Mouse (Mus musculus) natural killer cell, adult 2 months (primary cell): ENCODE data around the gene Rasl2-9.
"Not testable (repeated sequence)": the region's sequence is repeated elsewhere in the genome, so short reads cannot be mapped to it uniquely, and the experiment has no call there.

Source experiments
- DNase-seq, 2 experiments: peaks; one replicate each; pipeline ENCODE4 v3.0.0; 2022; ENCODE audit warnings: low spot score in 2 of 2

Gene Rasl2-9

DNA sequence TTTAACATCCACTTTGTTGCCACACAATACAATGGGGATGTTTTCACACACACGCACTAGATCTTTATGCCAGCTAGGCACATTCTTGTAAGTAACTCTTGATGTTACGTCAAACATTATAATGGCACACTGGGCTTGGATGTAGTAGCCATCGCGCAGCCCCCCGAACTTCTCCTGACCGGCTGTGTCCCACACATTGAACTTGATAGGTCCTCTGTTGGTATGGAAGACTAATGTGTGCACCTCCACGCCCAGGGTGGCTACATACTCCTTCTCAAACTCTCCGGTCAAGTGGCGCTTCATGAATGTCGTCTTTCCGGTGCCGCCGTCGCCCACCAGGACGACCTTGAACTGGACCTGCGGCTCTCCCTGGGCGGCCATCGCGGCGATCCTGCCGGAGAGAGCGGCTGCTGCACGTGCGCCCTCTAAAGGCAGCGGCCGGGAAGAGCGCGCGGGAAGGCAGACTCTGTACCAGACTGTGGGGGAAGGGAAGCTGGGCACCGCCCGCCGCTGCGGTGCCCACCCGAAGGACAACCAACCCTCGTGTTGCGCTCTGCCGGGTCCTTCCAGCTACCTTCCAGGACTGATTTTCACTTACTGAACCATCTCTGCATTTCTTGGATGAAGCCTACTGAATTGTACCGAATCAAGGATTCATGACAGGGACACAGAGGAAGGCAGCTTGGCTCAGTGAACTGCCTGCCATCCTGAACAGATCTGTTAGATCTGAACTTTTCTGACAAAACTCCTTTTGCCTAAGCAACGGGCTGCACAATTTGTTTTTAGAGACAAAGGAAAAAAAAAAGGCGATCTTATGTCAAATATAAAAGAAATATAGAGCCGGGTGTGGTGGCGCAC is at the start of gene Rasl2-9:
TSS of gene Rasl2-9 (minus strand) at position 402 of the 858 bp plus-strand sequence.
- peak; percentile 26 to 70 for DNase-seq

DNA sequence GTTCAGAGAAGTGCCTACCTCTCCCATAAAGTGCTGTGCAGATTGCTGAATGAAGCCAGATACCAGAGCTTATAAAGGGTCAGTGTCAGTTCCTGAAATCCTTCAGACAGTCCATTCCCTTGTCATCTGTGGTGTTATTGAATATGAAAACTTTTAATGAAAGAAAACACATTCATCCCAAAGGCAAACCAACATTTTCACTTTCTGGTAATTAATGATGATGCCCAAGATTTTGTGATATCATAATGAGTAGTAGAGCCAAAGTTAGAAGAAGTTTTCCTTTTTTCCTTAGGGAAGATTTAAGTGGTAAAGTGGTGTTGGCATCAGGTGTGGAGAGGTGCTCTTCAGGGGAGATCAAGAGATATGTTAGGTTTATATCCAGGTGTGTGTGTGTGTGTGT is 23.8 kb upstream of the Rasl2-9 start, which contains the start of gene Vmn1r55:
TSS of gene Vmn1r55 (minus strand) at position 101 of the 400 bp plus-strand sequence.
- DNase-seq: not testable (repeated sequence)

DNA sequence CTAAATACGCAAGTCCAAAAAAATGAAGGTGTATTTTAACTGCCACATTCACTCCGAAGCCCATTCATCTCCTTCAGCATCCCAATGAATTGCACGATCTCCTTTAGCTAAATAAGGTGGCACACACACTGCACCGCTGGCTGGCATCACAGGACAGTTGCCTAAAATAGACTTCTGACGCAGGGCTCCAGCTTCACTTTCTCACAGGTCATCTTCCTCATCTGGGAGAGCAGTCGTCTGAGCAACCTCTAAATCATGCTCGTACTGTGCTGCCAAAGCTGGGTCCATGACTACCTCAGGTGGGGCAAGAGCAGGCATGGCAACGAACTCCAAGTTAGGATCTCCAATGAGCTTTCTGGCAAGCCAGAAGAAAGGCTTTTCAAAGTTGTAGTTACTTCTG is 672 bp downstream of the Rasl2-9 start:
- no peak for DNase-seq

DNA sequence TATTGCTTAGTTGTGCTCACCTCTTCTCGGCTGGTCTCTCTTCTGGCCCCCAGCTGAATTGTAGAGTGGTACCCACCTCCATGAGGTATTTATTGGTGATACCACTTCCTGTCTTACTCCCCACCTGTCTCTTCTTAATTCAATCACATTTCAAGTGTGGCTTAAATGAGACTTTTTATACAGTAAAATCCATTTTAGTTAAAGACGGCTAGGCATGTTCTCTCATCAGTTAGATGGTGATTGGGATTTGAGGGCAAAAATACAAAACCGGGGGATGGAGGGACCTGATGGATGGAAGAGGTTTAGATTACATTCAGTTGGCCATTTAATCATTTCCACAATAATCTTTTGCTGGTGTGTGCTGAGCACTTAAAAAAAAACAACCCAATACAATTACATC is 8.9 kb downstream of the Rasl2-9 start, which contains the start of gene Rfpl4:
TSS of gene Rfpl4 (minus strand) at position 101 of the 400 bp plus-strand sequence.
- no peak for DNase-seq

DNA sequence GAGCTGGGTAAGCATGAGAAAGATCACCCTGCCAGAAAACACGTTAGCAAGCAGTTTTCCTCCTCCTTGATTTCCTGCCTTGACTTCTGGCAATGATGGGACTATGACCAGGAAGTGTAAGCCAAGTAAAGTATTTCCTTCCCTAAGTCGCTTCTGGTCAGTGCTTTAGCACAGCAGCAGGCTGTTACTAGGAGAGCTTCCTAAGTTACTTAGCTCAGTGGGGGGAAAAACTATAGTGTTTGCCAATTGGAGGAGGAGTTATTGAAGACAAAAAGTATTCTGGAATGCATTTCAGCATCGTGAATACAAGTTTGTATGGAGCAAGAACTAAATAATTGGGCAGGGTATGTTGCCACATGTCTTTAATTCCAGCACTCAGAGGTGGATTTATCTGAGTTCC is 13.0 kb downstream of the Rasl2-9 start:
- no peak for DNase-seq

DNA sequence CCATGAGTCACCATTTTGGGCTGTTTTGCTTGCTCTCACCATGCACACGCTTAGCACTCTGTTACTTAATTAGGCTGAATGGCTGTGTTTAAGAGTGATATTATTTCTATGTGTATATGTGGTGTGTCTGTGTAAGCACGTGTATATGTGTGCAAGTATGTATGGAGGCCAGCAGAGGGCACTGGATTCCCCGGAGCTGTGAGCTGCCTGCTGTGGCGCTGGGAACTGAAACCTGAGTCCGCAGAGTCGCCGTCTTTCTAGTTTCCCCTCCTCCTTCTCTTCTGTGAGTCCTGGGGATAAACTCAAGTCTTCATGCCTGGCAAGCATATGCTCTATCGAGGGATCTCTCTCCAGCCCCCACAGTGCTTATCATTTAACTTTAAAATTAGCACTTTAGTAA is 16.4 kb downstream of the Rasl2-9 start:
- no peak for DNase-seq

- no peak for DNase-seq
These were observed 17.5 kb downstream of the Rasl2-9 start for GRCm38 (mm10) chr7:5108272-5108671.

DNA sequence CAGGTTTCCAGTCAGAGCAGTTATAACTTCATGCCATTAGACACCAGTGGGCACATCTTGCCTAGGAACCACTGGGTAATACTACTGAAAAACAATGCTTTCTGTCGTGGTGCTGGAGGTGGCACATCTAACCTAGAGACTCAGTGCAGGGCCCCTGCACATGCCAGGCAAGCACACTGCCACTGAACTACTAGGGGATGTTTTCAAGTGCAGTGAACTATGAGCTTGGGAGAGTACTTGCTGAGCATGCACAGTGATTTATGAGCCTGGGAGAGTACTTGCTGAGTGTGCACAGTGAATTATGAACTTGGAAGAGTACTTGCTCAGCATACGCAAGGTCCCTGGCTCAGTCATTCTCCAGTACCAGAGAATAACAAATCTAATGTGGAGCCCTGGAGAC is 23.2 kb downstream of the Rasl2-9 start:
- no peak for DNase-seq

GRCm38 (mm10) chr7:5101066-5101663 is 24.6 kb downstream of the Rasl2-9 start:
- peak in 1 of 2 experiments; percentile 66 for DNase-seq

GRCm38 (mm10) chr7:5099796-5100195 is 26.0 kb downstream of the Rasl2-9 start:
- DNase-seq: no peak

GRCm38 (mm10) chr7:5098769-5099168 is 27.0 kb downstream of the Rasl2-9 start:
- no peak for DNase-seq

- no peak for DNase-seq
These were observed 32.8 kb downstream of the Rasl2-9 start for GRCm38 (mm10) chr7:5092831-5093510.

DNA sequence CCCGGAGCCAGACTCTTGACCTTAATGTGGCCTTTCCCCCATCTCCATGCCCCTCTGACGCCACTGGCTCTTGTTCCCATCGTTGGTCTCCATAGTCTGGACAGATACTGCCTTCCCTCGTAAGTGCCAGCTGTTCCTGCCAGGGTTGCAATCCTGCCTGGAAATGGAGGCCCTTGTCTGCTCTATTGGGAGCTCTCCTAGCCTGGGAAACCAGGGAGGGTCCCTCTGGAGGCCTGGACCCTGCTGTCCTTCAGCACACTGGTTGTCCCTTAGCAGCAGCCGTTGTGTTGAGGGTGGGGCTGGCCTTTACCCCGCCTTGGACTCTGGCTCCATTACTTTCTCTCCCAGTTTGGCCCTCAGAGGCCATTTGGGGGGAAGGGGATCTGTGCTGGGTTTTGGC is 33.4 kb downstream of the Rasl2-9 start:
- DNase-seq: no peak

GRCm38 (mm10) chr7:5091008-5091728 is 34.6 kb downstream of the Rasl2-9 start:
- DNase-seq: no peak

- DNase-seq: no peak
These were observed 35.9 kb downstream of the Rasl2-9 start for GRCm38 (mm10) chr7:5089853-5090252.

- no peak for DNase-seq
These were observed 37.9 kb downstream of the Rasl2-9 start for GRCm38 (mm10) chr7:5087886-5088285.

- no peak for DNase-seq
These were observed 38.8 kb downstream of the Rasl2-9 start for GRCm38 (mm10) chr7:5086921-5087440.

DNA sequence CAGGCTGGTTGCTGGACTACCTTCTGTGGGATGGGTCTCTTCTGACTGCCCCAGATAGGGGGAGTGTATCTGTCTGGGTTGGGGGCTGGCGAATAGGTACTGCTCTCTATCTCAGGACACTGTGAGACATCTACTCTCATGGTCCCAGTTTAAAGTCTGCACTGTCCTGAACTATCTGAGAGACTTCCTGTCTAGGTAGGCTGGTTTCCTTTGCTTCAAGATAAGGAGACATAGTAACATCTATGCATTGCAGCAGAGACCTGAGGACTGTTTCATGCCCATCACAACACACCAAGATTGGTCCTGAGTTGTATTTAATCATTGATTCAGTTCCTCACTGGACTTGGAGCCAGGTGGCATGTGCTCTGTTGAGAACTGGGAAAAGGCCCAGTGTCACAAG is 40.2 kb downstream of the Rasl2-9 start:
- DNase-seq: no peak

DNA sequence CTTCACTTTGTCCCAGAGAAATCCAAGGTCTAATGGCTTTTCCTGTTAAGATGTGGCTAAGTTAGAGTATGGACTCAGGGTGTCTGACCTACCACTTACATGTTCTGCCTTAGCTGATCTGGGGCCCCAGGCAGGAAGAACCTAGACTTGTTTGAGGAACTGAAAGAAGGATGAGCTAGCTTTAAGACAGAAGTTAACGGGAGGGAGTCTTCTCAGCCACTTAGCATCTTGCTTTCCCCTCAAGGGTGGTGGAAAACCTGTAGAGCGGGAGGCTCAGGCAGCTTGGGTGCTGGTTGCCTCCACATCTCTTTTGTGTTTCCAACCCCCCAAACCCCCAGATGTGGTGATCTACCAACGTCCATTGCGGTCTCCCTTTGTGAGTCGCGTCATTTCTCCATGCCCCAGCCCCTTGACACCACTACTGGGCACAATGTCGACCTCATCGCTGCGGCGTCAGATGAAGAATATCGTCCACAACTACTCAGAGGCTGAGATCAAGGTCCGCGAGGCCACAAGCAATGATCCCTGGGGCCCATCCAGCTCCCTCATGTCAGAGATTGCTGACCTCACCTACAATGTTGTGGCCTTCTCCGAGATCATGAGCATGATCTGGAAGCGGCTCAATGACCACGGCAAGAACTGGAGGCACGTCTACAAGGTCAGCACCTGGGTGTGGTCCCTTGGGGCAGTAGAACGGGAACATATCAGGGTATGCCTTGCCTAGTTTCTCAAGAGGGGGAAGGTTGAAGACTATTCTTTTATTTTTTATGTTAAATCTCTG is 42.2 kb downstream of the Rasl2-9 start:
- peak in 1 of 2 experiments; percentile 59 for DNase-seq

DNA sequence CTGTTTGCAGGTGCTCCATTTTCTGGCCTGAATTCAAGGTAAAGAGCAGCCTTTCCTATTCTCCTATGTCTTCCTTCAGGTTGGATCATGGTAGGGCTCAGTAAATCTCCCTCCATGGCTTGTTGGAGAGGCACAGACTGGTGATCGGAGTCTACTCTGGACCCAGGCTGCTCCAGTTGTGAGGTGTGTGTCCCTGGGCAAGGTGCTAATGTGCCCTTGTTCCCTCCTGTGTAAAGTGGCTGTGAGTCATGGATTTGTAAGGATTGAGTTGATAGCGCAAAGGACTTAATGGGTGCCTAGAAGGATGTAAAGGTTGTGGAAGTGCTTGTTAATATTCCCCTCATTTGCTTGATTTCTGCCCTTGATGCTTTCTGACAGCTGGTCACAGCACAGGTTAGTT is 43.8 kb downstream of the Rasl2-9 start:
- DNase-seq: no peak

DNA sequence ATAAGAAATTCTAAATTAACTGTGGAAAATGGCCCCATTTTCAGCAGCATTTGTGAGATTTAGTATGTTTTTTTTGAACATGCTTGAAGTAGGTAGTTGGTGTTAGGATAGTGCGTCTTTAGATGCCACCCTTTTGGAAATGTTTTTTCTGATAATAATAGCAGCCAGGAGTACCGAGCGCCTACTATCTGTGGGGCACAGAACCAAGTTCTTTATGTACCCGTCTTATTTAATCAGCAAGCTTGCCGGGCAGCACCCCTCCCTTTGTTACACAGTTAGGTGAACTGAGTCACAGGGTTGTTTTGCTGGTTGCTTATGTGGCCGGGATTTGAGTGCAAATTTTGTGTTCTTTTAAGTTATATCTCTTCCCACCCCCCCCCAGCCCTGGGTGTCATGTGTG is 44.5 kb downstream of the Rasl2-9 start:
- DNase-seq: no peak
